Comparison of ENCODE assay signal across 15 mouse cellular contexts in the genomic region with DNA sequence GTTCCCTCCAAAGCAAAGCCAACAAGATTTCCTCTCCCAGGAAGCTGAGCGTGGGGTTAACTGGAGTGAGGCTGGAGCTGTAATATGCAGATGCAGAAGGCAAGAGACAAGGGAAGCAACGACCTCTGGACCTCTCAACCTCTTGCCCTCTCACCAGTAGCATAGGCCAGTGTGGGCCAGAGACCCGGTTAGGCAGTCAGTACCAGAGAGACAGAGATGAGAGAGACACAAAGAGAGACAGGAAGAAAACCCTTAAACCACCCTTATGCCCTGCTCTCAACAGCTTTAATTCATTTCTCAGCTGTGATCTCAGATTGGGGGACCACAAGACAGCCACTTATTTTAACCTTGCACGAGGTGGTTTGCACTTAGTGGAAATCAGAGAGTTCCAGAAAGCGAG.
"Had no signal": no experiment of that assay in that cellular context is flagged by ENCODE, and none has a peak within 500 bp of the region (broad histone marks: within the 10 kb centered on the region; RNA-seq: fewer than 3 reads in every experiment).

No protein-coding gene starts in this region.

- DNase-seq: kidney, adult 8-10 months; kidney, postnatal 25 days; lung, adult 2 months; lung, postnatal 14 days; right cerebral cortex, postnatal 14 days; thymus, adult 2 months; thymus, postnatal 25 days had no signal

- H3K4me3 ChIP-seq: left cerebral cortex, adult 2 months; limb, embryonic 12.5 days; liver, embryonic 15.5 days; megakaryocyte, embryonic 14.5 days; midbrain, embryonic 12.5 days; stomach, embryonic 15.5 days had no signal

- H3K4me2 ChIP-seq: limb, embryonic 12.5 days; liver, embryonic 11.5 days; liver, embryonic 15.5 days; midbrain, embryonic 12.5 days; stomach, embryonic 15.5 days had no signal

- H3K27ac ChIP-seq: left cerebral cortex, adult 2 months; limb, embryonic 12.5 days; liver, embryonic 15.5 days; macrophage; midbrain, embryonic 12.5 days; stomach, embryonic 15.5 days had no signal

- H3K36me3 ChIP-seq: limb, embryonic 12.5 days; liver, embryonic 15.5 days; midbrain, embryonic 12.5 days; stomach, embryonic 15.5 days had no signal

- H3K4me1 ChIP-seq: limb, embryonic 12.5 days; liver, embryonic 15.5 days; midbrain, embryonic 12.5 days; stomach, embryonic 15.5 days had no signal

- H3K27me3 ChIP-seq: limb, embryonic 12.5 days; liver, embryonic 15.5 days; midbrain, embryonic 12.5 days; stomach, embryonic 15.5 days had no signal

- H3K9me3 ChIP-seq: limb, embryonic 12.5 days; liver, embryonic 15.5 days; midbrain, embryonic 12.5 days; stomach, embryonic 15.5 days had no signal

- H3K9ac ChIP-seq: limb, embryonic 12.5 days; liver, embryonic 15.5 days; midbrain, embryonic 12.5 days; stomach, embryonic 15.5 days had no signal
